Mouse (Mus musculus): ENCODE data around the gene Sgsm2.

GRCm38 (mm10) chr11:74843761-74844160 is 53.1 kb downstream of the Sgsm2 start:
- no peak for TF ChIP-seq CTCF (IDR thresholded peaks at IDR 0.05; ENCODE audit: low read depth, low read length)
- no peak for TF ChIP-seq POLR2A (IDR thresholded peaks at IDR 0.05; ENCODE audit: borderline replicate concordance, low read depth, low read length)
